Mouse (Mus musculus) bone marrow macrophage, adult 2 months (primary cell): ENCODE data around the gene Adar. TPM values are rescaled to one million over a fixed set of nuclear protein-coding genes. Genes with fewer than 3 reads are reported as not detected.
"Not testable (repeated sequence)": the region's sequence is repeated elsewhere in the genome, so short reads cannot be mapped to it uniquely, and the experiment has no call there.

Experiments used
- H3K27ac ChIP-seq: 2 replicates; pipeline ENCODE4 v1.5.1; 2012; ENCODE audit warnings: low read depth, low read length; ENCODE audit not compliant: insufficient read depth
- H3K4me1 ChIP-seq: 2 replicates; pipeline ENCODE4 v1.6.1; 2012; ENCODE audit warnings: low read length; ENCODE audit not compliant: control insufficient read depth, insufficient read depth
- H3K4me3 ChIP-seq: 2 replicates; pipeline ENCODE4 v1.5.1; 2012; ENCODE audit warnings: mild to moderate bottlenecking, low read length, moderate library complexity; ENCODE audit not compliant: insufficient read depth
- CTCF ChIP-seq: IDR thresholded peaks from 2 replicates; pipeline ENCODE4 v1.5.1; 2012; ENCODE audit warnings: low read depth, mild to moderate bottlenecking, low read length, moderate library complexity
- POLR2A ChIP-seq: IDR thresholded peaks from 2 replicates; pipeline ENCODE4 v1.6.1; 2012; ENCODE audit warnings: mild to moderate bottlenecking, low read depth, low read length, borderline replicate concordance
- polyA plus RNA-seq: library from polyadenylated mRNA; stranded (reverse); fragments of >200 nt; gene quantifications from 2 replicates; pipeline ENCODE4 v1.2.4, GENCODE M21; 2012; ENCODE audit not compliant: missing spikeins, insufficient read depth, insufficient read length

The Adar gene
- polyA plus RNA-seq, 1 experiment = 61.1 TPM

DNA sequence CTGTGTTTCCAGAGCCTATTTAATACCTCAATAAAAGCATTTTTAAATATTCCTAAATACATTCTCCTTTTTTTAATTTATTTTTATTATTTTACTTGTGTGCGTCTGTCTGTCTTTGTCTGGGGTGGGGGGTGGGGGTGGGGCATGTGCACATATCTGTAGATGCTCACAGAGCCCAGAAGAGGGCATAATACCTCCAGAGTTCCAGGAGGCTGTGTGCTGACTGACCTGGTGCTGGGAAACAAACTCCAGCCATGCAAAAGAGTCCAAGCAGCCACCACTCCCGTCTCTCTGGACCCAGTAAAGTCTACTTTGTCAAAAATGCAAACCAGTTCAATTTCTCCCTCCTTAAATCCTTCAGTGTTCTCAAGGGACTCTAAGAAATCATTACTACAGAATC, 79.8 kb downstream of the Adar start:
- Histone ChIP-seq H3K4me3 (no peak overlapping the region), H3K27ac (peak overlapping the region; percentile 97; the same call in 1 of the 2 replicates), H3K4me1 (peaks cover 31% of the 10 kb centered on the region)
- TF ChIP-seq CTCF = no peak
- no peak for TF ChIP-seq POLR2A

DNA sequence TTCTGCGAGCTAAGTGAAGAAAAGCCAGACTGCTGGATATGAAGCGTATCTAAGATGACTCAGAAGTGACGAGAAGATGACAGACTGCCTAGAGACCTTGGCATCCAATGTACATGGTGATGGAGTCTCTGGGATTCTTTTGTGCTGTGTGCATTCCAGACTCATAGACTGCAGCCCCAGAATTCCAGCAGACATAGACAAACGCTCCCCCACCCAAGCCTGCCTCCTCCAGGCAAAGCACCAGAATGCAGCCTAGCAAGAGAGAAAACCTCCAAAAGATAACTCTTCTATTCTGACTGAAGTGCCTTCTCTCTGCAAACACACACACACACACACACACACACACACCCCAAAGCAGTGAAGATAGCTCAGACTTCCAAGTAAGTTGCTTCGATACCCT, 80.9 kb downstream of the Adar start:
- Histone ChIP-seq H3K27ac (peak overlapping the region; percentile 97), H3K4me3 (peak overlapping the region; percentile 43), H3K4me1 (peaks cover 31% of the 10 kb centered on the region)
- TF ChIP-seq POLR2A (no peak), CTCF (0 out of 2 replicates have a peak, but pooled peaks have one; percentile 27)

DNA sequence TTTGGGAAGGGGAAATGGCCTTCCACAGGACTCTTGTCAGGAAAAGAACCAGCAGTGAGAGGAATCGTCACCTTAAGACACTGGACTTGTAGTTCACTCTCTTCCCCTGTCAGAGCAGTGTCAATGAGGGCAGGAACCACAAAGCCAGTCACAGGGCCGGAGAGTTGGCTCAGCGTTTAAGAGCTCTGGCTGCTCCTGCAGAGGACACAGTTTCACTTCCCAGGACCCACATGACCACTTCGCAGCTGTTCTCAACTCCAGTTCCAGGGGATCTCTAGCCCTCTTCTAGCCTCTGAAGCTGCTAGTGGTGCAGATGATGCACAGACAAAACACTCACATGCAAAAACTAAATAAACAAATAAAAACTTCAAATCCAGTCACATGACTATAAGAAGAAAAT, 81.5 kb downstream of the Adar start:
- Histone ChIP-seq H3K4me1 (peaks cover 33% of the 10 kb centered on the region), H3K27ac (peak overlapping the region; percentile 97), H3K4me3 (peak overlapping the region; percentile 43)
- TF ChIP-seq CTCF = no peak
- TF ChIP-seq POLR2A = no peak

DNA sequence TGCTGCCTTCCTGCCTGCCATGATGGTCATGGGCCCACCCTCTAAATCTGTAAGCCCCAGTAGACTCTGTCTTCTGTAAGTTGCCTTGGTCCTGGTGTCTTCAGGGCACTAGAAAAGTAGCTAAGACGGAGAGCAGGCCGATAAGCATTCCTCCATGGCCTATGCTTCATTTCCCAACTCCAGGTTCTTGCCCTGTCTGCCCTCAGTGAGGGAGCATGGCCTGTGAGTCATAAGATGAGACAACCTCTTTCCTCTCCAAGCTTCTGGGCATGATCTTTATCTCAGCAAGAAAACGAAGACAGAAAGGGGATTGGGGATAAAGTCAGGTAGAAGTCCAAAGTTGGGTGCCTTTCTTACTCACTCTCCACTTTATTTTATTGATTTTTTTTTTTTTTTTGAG, 83.7 kb downstream of the Adar start:
- peak overlapping the region; percentile 25 for H3K27ac ChIP-seq
- H3K4me1 ChIP-seq = peaks cover 42% of the 10 kb centered on the region
- no peak for TF ChIP-seq CTCF
- no peak for TF ChIP-seq POLR2A
- no peak overlapping the region for H3K4me3 ChIP-seq

DNA sequence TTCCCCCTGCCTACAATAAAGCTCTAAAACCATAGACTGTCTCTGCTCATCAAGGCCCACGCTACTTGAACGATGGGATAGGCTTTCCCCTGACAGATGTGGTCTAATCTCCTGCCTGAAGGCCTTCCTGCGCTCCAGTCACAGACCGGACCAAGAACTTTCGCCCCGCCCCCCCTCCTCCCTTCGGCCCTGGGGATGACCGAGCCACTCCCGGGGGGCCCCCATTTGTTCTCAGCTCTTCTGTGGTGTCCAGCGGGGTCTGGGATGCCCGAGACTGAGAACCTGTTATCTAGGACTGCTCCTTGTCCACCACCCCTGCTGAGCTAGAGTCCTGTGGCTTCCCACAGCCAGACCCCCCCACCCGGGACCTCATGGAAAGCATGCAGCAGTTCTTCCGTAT, 84.7 kb downstream of the Adar start:
- H3K4me3 ChIP-seq = no peak overlapping the region
- no peak for TF ChIP-seq POLR2A
- TF ChIP-seq CTCF = no peak
- H3K27ac ChIP-seq = no peak overlapping the region
- peaks cover 39% of the 10 kb centered on the region for H3K4me1 ChIP-seq

DNA sequence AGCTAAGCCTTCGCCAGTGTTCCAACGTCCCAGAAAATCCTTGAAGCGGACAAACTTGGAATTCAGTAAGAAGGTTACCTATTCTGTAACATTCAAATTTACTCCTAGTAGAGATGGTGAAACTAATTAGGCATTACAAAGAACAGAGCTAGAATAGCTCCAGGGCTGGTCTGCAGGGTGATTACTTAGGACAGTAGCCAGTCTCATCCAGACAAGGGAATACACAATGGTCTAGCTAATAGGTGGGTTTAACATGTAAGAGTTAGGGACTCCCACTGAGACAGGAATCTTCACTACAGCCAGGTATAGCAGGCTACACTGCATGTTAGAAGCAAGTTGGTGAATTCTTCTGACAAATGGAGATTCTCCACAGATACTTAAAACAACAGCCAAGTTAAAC, 85.3 kb downstream of the Adar start:
- peaks cover 35% of the 10 kb centered on the region for H3K4me1 ChIP-seq
- not testable (repeated sequence) for H3K4me3 ChIP-seq, H3K27ac ChIP-seq

DNA sequence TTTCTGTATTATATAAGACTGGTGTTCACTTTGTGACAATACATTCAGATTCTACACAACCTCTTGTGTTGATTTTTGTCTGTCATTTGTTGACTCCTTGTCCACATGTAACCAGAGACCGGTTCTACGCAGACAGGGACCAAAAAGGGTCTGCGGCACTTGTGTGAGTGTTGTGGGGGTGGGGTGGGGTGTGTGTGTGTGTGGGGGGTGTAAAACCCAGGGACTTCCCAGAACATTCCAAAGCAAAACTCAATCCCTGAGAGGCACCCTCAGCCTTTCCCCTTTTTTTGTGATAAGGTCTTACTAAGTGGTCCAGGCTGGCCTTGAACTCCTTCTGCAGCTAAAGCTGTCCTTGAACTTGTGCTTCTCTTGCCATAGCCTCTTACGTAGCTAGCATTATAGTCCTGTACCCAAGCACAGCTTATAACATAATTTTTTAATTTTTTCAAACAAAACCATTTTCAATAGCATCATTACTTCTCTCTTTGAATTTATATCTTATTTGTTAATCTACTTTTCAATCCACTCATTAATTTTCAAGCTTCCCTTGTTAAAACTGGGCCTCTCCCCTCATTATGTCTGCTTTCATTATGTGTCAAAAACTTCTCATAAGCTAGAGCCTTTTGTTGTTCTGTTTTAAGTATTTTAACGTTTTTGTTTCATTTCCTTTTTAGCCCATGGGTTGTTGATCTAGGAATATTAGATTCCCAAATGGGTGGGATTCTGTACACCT, 86.1 kb downstream of the Adar start:
- no peak overlapping the region for H3K4me3 ChIP-seq
- TF ChIP-seq POLR2A (no peak), CTCF (no peak)
- peak overlapping the region; percentile 75 for H3K27ac ChIP-seq
- H3K4me1 ChIP-seq = peaks cover 29% of the 10 kb centered on the region

DNA sequence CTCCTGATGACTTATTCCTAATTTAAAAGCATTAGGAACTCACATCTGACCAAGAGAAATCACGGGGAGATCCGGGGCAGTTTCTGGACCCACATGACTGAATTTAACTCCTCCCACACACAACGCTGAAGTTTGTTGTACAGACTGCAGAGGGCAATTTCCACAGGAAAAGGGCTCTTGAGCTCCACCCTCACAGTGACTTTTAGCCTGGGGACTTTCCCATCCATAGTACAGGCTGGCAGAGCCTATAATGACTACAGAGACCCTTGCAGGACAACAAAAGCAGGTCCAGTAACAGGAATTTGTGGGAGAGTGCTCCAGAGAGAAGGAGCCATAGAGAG, 86.7 kb downstream of the Adar start:
- TF ChIP-seq POLR2A (no peak), CTCF (no peak)
- peaks cover 29% of the 10 kb centered on the region for H3K4me1 ChIP-seq
- H3K4me3 ChIP-seq = no peak overlapping the region
- peak overlapping the region; percentile 75 for H3K27ac ChIP-seq

DNA sequence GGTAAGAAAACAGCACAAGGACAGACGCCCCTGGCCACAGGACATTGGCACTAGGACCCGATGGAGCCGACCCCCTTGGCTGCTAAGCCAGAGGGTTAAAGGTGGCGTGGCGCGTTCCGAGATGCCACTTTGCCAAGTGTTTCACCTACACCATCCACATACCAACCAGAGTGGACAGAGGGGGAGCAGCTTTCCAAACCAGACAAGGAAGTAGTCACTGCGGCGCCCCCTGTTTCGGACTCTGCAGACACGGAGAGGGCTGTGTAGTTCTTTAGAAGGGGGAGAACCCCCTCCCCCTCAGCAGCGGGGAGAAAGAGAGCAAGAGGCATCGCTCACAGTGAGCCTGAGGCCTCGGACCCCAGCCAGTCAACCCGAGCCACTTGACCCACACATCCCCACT, 88.1 kb downstream of the Adar start:
- peaks cover 27% of the 10 kb centered on the region for H3K4me1 ChIP-seq
- no peak for TF ChIP-seq CTCF
- TF ChIP-seq POLR2A = no peak

More for the DNA sequence above, 88.1 kb downstream of the Adar start:
- Histone ChIP-seq H3K4me3 (no peak overlapping the region), H3K27ac (no peak overlapping the region)

Other genes starting within 250 kb of the Adar start
- gene Kcnn3, start 194.9 kb upstream of the Adar start, polyA plus RNA-seq = not detected in 2 replicates
- 0.41 and 0.52 TPM in 2 replicates for gene Chrnb2, start 49.6 kb downstream of the Adar start, polyA plus RNA-seq
- 139 and 145 TPM in 2 replicates for gene Ube2q1, start 58.6 kb downstream of the Adar start, polyA plus RNA-seq
- not detected in 2 replicates for gene She, start 116.3 kb downstream of the Adar start, polyA plus RNA-seq
- 75.7 and 82.0 TPM in 2 replicates for gene Il6ra, start 198.2 kb downstream of the Adar start, polyA plus RNA-seq
- gene Atp8b2, start 248.5 kb downstream of the Adar start, polyA plus RNA-seq = 17.7 and 28.7 TPM in 2 replicates